Mouse (Mus musculus): Measurements from ENCODE around the gene Grik3. TPM values are rescaled to one million over a fixed set of nuclear protein-coding genes. Genes with fewer than 3 reads are reported as not detected.

The Grik3 gene
- polyA plus RNA-seq, 1 experiment from 2014 or later, result 0.42 TPM

- H3K27ac ChIP-seq, result peak overlapping the region; percentile 60; the same call in 1 of the 2 replicates
- no peak for DNase-seq (ENCODE audit: extremely low spot score, low spot score)
- WGBS, result 61% methylated on average over 21 of the region's 21 CpGs
Measured at GRCm38 (mm10) chr4:125609320-125610306, 119.1 kb downstream of the Grik3 start.

DNA sequence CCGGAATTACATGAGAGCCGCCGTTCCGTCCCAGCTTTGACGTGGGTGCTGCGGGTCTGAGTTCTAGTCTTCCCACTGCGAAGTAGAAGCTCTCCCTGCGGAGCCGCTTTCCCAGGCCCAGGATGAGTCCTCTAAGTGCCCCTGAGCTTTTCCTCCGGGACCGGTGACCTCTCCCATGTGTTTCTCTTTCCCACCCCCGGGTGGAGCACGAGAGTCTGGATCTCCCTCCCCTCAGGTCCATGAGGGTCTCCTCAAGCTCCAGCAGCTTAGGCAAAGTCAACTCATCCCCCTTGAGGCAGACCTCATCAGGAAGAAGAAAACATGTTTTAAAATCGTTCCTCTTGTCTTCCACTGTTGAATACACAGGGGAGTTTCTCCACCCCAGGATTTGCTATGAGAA lies 127.4 kb downstream of the Grik3 start:
- DNase-seq (ENCODE audit: extremely low spot score, low spot score), result no peak
- Histone ChIP-seq H3K4me1 (no peaks in the 10 kb centered on the region), H3K9me3 (no peaks in the 10 kb centered on the region), H3K36me3 (replicated peaks) (no peaks in the 10 kb centered on the region), H3K27me3 (ENCODE audit: poor library complexity, severe bottlenecking) (no peaks in the 10 kb centered on the region), H3K27ac (no peak overlapping the region), H3K4me3 (no peak overlapping the region)
- WGBS, result 81% methylated on average over 14 of the region's 14 CpGs

More at GRCm38 (mm10) chr4:125609320-125610306, 119.1 kb downstream of the Grik3 start:
- Histone ChIP-seq H3K4me3 (no peak overlapping the region), H3K36me3 (replicated peaks) (no peaks in the 10 kb centered on the region), H3K4me1 (peaks cover 9% of the 10 kb centered on the region), H3K9me3 (no peaks in the 10 kb centered on the region), H3K27me3 (ENCODE audit: poor library complexity, severe bottlenecking) (no peaks in the 10 kb centered on the region)

DNA sequence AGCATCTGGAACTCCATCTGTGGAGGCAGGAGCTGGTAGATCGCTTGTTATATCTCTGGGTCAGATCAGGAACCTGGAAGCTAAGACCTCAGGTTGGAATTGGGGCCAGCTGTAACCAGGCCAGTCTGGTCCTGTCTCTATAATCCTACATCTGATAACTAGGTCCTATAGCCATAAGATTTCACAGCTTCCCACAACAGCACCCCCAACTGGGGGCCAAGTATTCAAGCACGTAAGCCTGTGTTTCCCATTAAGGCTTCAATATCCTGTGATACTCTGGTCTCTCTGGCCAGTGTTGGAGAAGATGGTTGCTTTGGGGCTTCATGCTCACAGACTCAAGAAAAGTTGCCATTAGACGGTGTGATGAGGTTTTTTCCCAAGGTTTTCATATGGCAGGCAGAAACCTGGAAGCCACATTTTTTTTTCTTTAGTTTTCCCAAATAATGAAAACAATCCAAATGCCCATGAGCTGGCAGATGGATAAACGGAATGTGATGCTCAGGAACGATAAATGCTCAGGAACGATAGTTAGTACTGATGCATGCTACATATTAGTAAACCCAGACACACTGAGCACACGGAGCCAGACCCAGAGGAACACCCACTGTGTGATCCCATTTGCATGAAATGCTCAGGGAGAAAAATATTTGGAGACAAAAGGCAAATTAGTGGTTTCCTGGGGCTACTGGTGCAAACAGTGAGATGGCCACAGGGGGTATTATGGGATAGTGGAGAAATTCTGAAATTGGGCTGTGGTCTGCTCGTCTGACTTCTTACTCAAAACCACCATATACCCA lies 128.2 kb downstream of the Grik3 start:
- Histone ChIP-seq H3K9me3 (no peaks in the 10 kb centered on the region), H3K4me3 (no peak overlapping the region), H3K27me3 (ENCODE audit: poor library complexity, severe bottlenecking) (no peaks in the 10 kb centered on the region), H3K27ac (no peak overlapping the region), H3K4me1 (no peaks in the 10 kb centered on the region), H3K36me3 (replicated peaks) (no peaks in the 10 kb centered on the region)
- 79% methylated on average over 8 of the region's 8 CpGs for WGBS
- no peak for DNase-seq (ENCODE audit: extremely low spot score, low spot score)

- H3K36me3 ChIP-seq (replicated peaks), result no peaks in the 10 kb centered on the region
- H3K4me1 ChIP-seq, result peaks cover 3% of the 10 kb centered on the region; the same call in 1 of the 2 replicates
- no peak for DNase-seq (ENCODE audit: extremely low spot score, low spot score)
- no peak overlapping the region for H3K4me3 ChIP-seq
- peaks cover 4% of the 10 kb centered on the region; the same call in 1 of the 2 replicates for H3K9me3 ChIP-seq
- no peaks in the 10 kb centered on the region for H3K27me3 ChIP-seq (ENCODE audit: poor library complexity, severe bottlenecking)
- WGBS, result 92% methylated on average over 9 of the region's 9 CpGs
- H3K27ac ChIP-seq, result no peak overlapping the region
Measured at GRCm38 (mm10) chr4:125624885-125625678, 134.6 kb downstream of the Grik3 start.

DNA sequence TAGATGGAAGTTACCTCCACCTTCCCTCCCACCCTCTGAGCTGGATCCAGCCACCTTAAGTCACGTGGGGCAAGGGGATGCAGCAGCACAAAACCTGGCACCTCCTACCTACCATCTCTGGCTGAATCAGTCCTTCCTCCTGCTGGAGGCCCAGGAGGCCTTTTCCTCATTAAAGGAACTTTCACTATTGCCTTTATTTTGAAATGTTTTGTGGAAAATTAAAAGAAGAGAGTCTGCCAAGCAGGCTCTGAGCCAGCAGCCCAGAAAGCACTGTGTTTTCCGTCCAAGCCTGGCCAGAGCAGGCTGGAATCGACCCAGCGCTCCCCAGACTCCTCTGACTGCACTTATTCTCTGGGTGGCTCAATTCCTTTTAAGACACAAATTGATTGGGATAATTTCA lies 139.0 kb downstream of the Grik3 start:
- DNase-seq (ENCODE audit: extremely low spot score, low spot score), result no peak
- no peak overlapping the region for H3K27ac ChIP-seq
- no peaks in the 10 kb centered on the region for H3K27me3 ChIP-seq (ENCODE audit: poor library complexity, severe bottlenecking)
- no peaks in the 10 kb centered on the region for H3K36me3 ChIP-seq (replicated peaks)
- no peak overlapping the region for H3K4me3 ChIP-seq
- H3K4me1 ChIP-seq, result peaks cover 3% of the 10 kb centered on the region; the same call in 1 of the 2 replicates
- WGBS, result 77% methylated on average over 4 of the region's 4 CpGs
- H3K9me3 ChIP-seq, result peaks cover 4% of the 10 kb centered on the region; the same call in 1 of the 2 replicates

DNA sequence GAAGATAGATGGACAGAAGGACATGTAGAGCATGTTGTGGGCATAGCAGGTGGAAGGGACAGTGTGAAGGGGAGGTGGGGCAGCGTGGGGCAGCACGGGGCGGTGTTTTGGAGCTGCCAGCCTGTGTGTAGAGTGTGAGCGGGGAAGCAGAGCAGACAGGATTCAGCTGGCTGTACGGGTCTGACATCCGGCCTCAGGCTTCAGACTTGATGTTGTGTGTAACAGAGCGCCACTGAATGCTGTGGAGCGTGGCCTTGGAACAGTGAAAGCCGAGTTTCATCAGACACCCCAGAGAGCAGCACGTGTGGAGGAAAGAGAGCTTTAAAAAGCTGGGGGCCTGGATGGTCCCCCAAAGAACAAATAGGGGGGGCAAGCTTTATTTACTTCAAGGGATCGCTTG lies 144.5 kb downstream of the Grik3 start:
- H3K4me1 ChIP-seq, result peaks cover 16% of the 10 kb centered on the region
- DNase-seq (ENCODE audit: extremely low spot score, low spot score), result no peak
- H3K36me3 ChIP-seq (replicated peaks), result no peaks in the 10 kb centered on the region
- H3K9me3 ChIP-seq, result no peaks in the 10 kb centered on the region
- no peak overlapping the region for H3K27ac ChIP-seq
- H3K4me3 ChIP-seq, result no peak overlapping the region
- WGBS, result 85% methylated on average over 11 of the region's 11 CpGs
- H3K27me3 ChIP-seq (ENCODE audit: poor library complexity, severe bottlenecking), result no peaks in the 10 kb centered on the region

- peaks cover 21% of the 10 kb centered on the region for H3K4me1 ChIP-seq
- H3K9me3 ChIP-seq, result no peaks in the 10 kb centered on the region
- H3K4me3 ChIP-seq, result no peak overlapping the region
- H3K27me3 ChIP-seq (ENCODE audit: poor library complexity, severe bottlenecking), result no peaks in the 10 kb centered on the region
- no peak overlapping the region for H3K27ac ChIP-seq
- H3K36me3 ChIP-seq (replicated peaks), result no peaks in the 10 kb centered on the region
- no peak for DNase-seq (ENCODE audit: extremely low spot score, low spot score)
- 82% methylated on average over 13 of the region's 13 CpGs for WGBS
Measured at GRCm38 (mm10) chr4:125636616-125637304, 146.3 kb downstream of the Grik3 start.

DNA sequence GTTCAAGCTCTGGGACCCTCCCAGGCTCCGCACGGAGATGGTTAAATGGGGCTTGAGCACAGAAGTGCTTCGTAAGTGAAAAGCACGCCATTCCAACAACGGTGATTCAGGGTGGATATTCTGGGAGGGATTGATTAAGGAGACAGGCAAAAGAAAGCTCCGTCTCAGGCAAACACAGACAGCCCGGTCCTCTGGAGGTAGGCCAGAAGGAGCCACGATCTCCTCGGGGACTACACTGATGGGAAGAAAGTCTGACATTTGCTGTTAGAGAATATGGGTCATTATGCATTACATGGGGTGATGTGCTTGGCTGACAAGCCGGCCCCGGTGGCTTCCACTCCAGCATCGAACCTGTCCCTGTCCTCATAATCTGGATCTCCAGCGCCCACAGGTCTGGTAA lies 146.9 kb downstream of the Grik3 start:
- H3K4me3 ChIP-seq, result no peak overlapping the region
- peaks cover 21% of the 10 kb centered on the region for H3K4me1 ChIP-seq
- no peaks in the 10 kb centered on the region for H3K9me3 ChIP-seq
- H3K27me3 ChIP-seq (ENCODE audit: poor library complexity, severe bottlenecking), result no peaks in the 10 kb centered on the region
- no peak overlapping the region for H3K27ac ChIP-seq
- H3K36me3 ChIP-seq (replicated peaks), result no peaks in the 10 kb centered on the region
- whole genome bisulfite sequencing, result 89% methylated on average over 13 of the region's 13 CpGs
- DNase-seq (ENCODE audit: extremely low spot score, low spot score), result no peak

GRCm38 (mm10) chr4:125640520-125640919 lies 150.0 kb downstream of the Grik3 start:
- Histone ChIP-seq H3K36me3 (replicated peaks) (no peaks in the 10 kb centered on the region), H3K27me3 (ENCODE audit: poor library complexity, severe bottlenecking) (no peaks in the 10 kb centered on the region), H3K4me1 (peaks cover 31% of the 10 kb centered on the region), H3K4me3 (no peak overlapping the region), H3K9me3 (no peaks in the 10 kb centered on the region), H3K27ac (no peak overlapping the region)
- 87% methylated on average over 9 of the region's 9 CpGs for WGBS
- no peak for DNase-seq (ENCODE audit: extremely low spot score, low spot score)

DNA sequence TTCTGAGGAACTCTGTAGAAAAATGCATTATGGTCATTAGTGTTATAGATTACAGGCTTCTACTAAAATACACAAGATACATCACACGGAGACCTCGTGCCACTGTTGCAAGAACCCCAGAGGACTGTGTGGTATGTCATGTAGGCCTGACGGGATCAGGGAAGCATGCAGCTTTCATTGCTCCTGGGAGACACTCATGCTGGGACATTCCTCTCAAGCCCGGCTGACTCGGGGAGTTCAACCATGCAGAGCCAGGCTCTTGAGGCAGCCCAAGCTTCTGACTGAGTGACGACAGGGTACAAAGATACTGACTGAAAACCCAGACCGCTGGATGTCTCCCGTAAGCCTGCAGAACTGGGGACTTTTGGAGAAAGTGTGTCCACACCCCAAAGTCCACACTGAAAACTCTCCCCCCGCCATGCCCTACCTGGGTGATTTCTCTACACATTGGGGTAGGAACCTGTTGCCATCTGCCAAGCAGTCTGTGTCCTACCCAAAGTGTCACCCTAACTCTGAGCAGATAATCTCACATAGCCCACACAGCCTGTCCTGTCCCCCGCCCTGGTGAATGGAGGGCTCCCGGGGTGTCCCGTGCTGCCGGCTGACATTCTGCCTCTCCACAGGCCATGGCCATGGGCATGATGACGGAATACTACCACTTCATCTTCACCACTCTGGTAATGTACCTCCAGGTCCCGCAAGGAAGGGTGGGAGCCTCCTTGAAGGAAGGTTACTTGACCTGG lies 150.6 kb downstream of the Grik3 start:
- peaks cover 31% of the 10 kb centered on the region for H3K4me1 ChIP-seq
- WGBS, result 83% methylated on average over 15 of the region's 15 CpGs
- H3K4me3 ChIP-seq, result no peak overlapping the region
- no peak overlapping the region for H3K27ac ChIP-seq
- DNase-seq (ENCODE audit: extremely low spot score, low spot score), result no peak
- no peaks in the 10 kb centered on the region for H3K27me3 ChIP-seq (ENCODE audit: poor library complexity, severe bottlenecking)
- H3K9me3 ChIP-seq, result no peaks in the 10 kb centered on the region
- no peaks in the 10 kb centered on the region for H3K36me3 ChIP-seq (replicated peaks)
